Mouse (Mus musculus) mouse embryonic stem cell (cell line): ENCODE data around the gene 2010003K11Rik.

Source experiments
- in situ Hi-C, 2 experiments: fragments of 300-500 bp; cut with MboI; formaldehyde crosslinking; loops; 1 replicate in 1 of 2; 3 replicates in 1 of 2; pipeline ENCODE4 v1.14.3; 2019 to 2020; ENCODE audit warnings: low sequenced_read_pairs in 2 of 2, low pct_unique_long_range_greater_than_20kb in 1 of 2, mixed read lengths in 1 of 2; ENCODE audit not compliant: unreplicated experiment in 1 of 2

The 2010003K11Rik gene

GRCm38 (mm10) chr19:4507746-4508145 is 9.4 kb upstream of the 2010003K11Rik start:
- in situ Hi-C loops: no loop called here

- in situ Hi-C loops: no loop called here
These were observed 6.4 kb upstream of the 2010003K11Rik start for GRCm38 (mm10) chr19:4504830-4505229.

GRCm38 (mm10) chr19:4502701-4503100 is 4.3 kb upstream of the 2010003K11Rik start:
- in situ Hi-C loops: no loop called here

- in situ Hi-C loops: loop anchor here (5.0 to 25.0 kb wide), 3 partner anchors 45 to 490 kb away; partner anchors contain the start of gene Npas4 (in 1 of the 2)
These were observed 965 bp downstream of the 2010003K11Rik start for GRCm38 (mm10) chr19:4497263-4497973.

- in situ Hi-C loops: loop anchor here (5.0 to 25.0 kb wide), 3 partner anchors 46 to 491 kb away; partner anchors contain the start of gene Npas4 (in 1 of the 2)
These were observed 1.7 kb downstream of the 2010003K11Rik start for GRCm38 (mm10) chr19:4496535-4497262.

- in situ Hi-C loops: loop anchor here (5.0 to 25.0 kb wide), 3 partner anchors 46 to 491 kb away; partner anchors contain the start of gene Npas4 (in 1 of the 2)
These were observed 2.6 kb downstream of the 2010003K11Rik start for GRCm38 (mm10) chr19:4495814-4496213.

GRCm38 (mm10) chr19:4494707-4495106 is 3.7 kb downstream of the 2010003K11Rik start:
- in situ Hi-C loops: loop anchor here (5.0 to 25.0 kb wide), 3 partner anchors 48 to 493 kb away; partner anchors contain the start of gene Npas4 (in 1 of the 2)

GRCm38 (mm10) chr19:4492526-4493296 is 5.7 kb downstream of the 2010003K11Rik start:
- in situ Hi-C loops: loop anchor here (10.0 to 25.0 kb wide), 2 partner anchors 252 to 495 kb away; partner anchors contain the start of gene Npas4 (in 1 of the 2)

- in situ Hi-C loops: loop anchor here (10.0 to 25.0 kb wide), 2 partner anchors 254 to 496 kb away; partner anchors contain the start of gene Npas4 (in 1 of the 2)
These were observed 7.2 kb downstream of the 2010003K11Rik start for GRCm38 (mm10) chr19:4491080-4491695.

GRCm38 (mm10) chr19:4487877-4488276 is 10.5 kb downstream of the 2010003K11Rik start:
- in situ Hi-C loops: loop anchor here in 1 of 2 experiments (25.0 kb wide), 1 partner anchor 499 kb away; the partner anchor contains the start of gene Npas4

GRCm38 (mm10) chr19:4485006-4485405 is 13.4 kb downstream of the 2010003K11Rik start:
- in situ Hi-C loops: loop anchor here in 1 of 2 experiments (25.0 kb wide), 1 partner anchor 502 kb away; the partner anchor contains the start of gene Npas4

- in situ Hi-C loops: loop anchor here in 1 of 2 experiments (25.0 kb wide), 1 partner anchor 505 kb away; the partner anchor contains the start of gene Npas4
These were observed 16.1 kb downstream of the 2010003K11Rik start for GRCm38 (mm10) chr19:4482111-4482859.

GRCm38 (mm10) chr19:4481326-4481725 is 17.1 kb downstream of the 2010003K11Rik start:
- in situ Hi-C loops: loop anchor here in 1 of 2 experiments (25.0 kb wide), 1 partner anchor 506 kb away; the partner anchor contains the start of gene Npas4

GRCm38 (mm10) chr19:4480041-4480440 is 18.3 kb downstream of the 2010003K11Rik start:
- in situ Hi-C loops: loop anchor here in 1 of 2 experiments (25.0 kb wide), 1 partner anchor 507 kb away; the partner anchor contains the start of gene Npas4

- in situ Hi-C loops: loop anchor here in 1 of 2 experiments (25.0 kb wide), 1 partner anchor 509 kb away; the partner anchor contains the start of gene Npas4
These were observed 20.2 kb downstream of the 2010003K11Rik start for GRCm38 (mm10) chr19:4478190-4478516.

- in situ Hi-C loops: loop anchor here in 1 of 2 experiments (25.0 kb wide), 1 partner anchor 510 kb away; the partner anchor contains the start of gene Npas4
These were observed 20.8 kb downstream of the 2010003K11Rik start, which contains the start of gene Syt12 for GRCm38 (mm10) chr19:4477345-4478189. Gene Syt12 (minus strand): TSS chr19:4477447.
